Mouse (Mus musculus) erythroblast, embryonic 14.5 days (primary cell): Measurements from ENCODE around the gene Epb41l2.

Source experiments
- GATA1 ChIP-seq: IDR thresholded peaks from 2 replicates; pipeline ENCODE4 v1.6.1; 2012; ENCODE audit warnings: low read length, inconsistent platforms, mixed read lengths
- TAL1 ChIP-seq: IDR thresholded peaks from 3 replicates; pipeline ENCODE4 v1.6.1; 2012; ENCODE audit warnings: low read length, inconsistent platforms, mixed read lengths

DNA sequence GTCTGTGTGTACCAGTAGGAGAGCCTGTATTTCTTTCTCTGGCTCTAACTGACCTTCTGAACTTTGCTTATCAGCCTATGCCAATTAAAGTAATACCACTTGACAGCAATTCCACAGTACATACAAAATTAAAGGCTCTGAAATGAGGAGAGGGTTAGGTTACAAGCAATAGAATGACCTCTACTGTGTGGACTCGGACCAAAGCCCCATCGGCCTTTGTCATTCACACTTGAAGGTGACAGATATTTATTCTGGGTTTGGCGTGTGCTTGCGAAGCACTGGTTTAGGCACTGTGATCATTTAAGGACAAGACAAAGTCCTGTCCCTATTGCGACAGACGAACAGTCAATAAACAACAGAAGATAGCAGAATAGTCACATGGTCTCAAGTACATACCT is 180.2 kb downstream of the Epb41l2 start:
- TF ChIP-seq TAL1 (no peak), GATA1 (no peak)
